Mouse (Mus musculus): ENCODE data around the gene Etv6. TPM values are rescaled to one million over a fixed set of nuclear protein-coding genes. Genes with fewer than 3 reads are reported as not detected.

Etv6 gene
- total and polyA plus RNA-seq, 3 experiments = 12.6 to 25.9 TPM; not detected in 1

DNA sequence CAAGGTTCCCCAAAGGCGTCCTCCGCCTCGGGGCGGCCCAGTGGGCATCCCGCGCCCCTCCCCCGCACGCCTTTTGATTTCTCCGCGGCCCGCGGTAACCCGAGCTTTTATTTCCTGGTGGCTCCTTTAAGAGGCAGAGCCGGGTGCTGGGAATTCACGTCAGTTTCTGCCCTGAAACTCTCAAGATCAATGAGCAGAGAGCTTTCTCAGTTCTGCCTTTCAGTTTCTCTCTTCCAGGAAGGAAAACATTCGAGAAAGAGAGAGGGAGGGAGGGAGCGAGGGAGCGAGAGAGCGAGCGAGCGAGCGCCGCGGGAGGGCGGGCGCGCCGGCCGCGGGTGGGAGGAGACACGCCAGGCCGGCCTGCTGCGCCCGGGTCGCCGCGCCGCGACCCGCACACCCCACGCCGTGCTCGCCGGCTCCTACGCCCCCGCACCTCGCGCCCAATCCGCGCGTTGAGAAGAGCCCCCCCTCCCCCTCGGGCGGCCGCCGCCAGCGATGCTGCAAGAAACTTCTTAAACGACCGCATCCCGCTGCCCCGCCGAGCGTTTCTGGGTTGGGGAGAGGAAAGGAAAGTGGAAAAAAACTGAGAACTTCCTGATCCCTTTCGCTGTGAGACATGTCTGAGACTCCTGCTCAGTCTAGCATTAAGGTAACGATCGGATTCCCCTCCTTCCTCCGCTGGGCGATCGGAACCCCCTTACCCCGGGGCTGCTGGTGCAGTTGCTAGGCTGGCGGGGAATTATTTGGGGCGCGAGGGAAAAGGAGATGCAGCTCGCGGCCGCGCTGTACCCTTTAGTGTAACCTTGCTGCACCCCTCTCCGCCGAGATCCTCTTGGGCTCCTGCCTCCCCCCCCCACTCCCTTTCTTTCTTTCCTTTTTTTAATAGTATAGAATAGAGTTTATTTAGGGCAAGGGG lies at the start of gene Etv6 (continued):
- no peak for TF ChIP-seq ZKSCAN1 (IDR thresholded peaks at IDR 0.05; ENCODE audit: low read depth, low read length)
- TF ChIP-seq TBP (IDR thresholded peaks at IDR 0.05; ENCODE audit: low read depth, low read length) = peak; percentile 50
- TF ChIP-seq EP300 (IDR thresholded peaks at IDR 0.05; ENCODE audit: low read depth in 1 of 2, low read length in 2 of 2) = no peak
- TF ChIP-seq GATA1 (IDR thresholded peaks at IDR 0.05; ENCODE audit: low read depth, low read length) = no peak
- TF ChIP-seq ZMIZ1 (IDR thresholded peaks at IDR 0.05; ENCODE audit: low read depth, low read length) = no peak
- TF ChIP-seq POLR2A (IDR thresholded peaks at IDR 0.05; ENCODE audit: control insufficient read depth in 1 of 2, insufficient read depth in 1 of 2, low read depth in 1 of 2, low read length in 2 of 2, poor library complexity in 1 of 2) = peak in 1 of 2 experiments; percentile 30; a peak in 2 of 4 replicates

DNA sequence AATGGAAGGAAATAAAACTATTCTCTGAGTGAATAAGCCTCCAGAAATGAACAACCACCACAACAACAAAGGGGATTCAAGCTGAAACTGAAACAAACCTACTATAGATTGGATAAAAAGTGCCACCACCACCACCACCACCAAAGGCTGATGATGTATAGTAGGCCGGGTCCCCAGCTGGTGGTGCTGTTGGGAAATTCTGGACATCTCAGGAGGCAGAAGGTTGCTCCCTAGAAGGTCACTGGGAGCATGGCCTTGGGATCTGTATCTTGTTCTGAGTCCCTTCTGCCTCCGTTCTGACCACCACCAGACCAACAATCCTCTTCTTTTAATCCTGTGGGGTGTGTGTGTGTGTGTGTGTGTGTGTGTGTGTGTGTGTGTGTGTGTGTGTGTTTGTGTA lies 49.3 kb upstream of the Etv6 start:
- H3K4me3 ChIP-seq (ENCODE audit: control insufficient read depth in 1 of 2, insufficient read depth in 1 of 2, low read depth in 2 of 2, low read length in 2 of 2) = no peak overlapping the region
- H3K27me3 ChIP-seq (ENCODE audit: control insufficient read depth in 1 of 2, insufficient read depth in 2 of 2, low read length in 2 of 2) = peaks cover 9% of the 10 kb centered on the region in 2 experiments; a peak in 3 of 4 replicates
- DNase-seq (ENCODE audit: low read depth, low spot score) = no peak

DNA sequence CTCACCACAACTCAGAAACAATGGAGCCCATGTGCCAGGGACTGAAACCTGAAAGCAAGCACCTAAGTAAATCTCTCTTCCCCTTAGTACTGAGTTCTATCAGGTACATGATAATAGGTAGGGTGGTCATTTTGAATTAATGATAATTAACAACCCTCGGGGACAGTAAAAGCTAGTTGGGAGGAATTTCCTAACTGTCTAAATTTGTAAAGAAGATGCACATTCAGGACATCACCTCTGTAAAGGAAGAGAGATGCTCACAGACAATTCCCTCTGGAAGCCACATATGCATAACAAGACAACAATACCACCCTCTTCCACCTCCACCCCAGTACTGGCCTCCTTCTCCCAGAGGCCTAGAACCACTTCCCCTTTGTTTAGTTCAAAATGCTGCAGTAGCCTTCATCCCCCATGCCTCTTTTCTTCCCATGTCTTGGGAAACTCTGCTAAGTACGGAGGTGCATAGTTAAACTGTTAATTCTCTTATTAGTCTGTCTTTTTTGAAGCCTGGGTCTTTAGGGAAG lies 48.4 kb upstream of the Etv6 start:
- H3K36me3 ChIP-seq (ENCODE audit: control insufficient read depth in 1 of 2, insufficient read depth in 2 of 2, low read length in 2 of 2) = 0 out of 4 replicates have a peak, but pooled peaks cover 0 to 2% of the 10 kb centered on the region in 2 experiments
- no peak overlapping the region for H3K27ac ChIP-seq (ENCODE audit: control insufficient read depth, low read depth, low read length)
- peaks cover 9% of the 10 kb centered on the region in 2 experiments; a peak in 3 of 4 replicates for H3K27me3 ChIP-seq (ENCODE audit: control insufficient read depth in 1 of 2, insufficient read depth in 2 of 2, low read length in 2 of 2)
- no peaks in the 10 kb centered on the region for H3K79me2 ChIP-seq (ENCODE audit: control insufficient read depth, insufficient read depth, low read length, poor library complexity)
- H3K9me3 ChIP-seq (replicated peaks; ENCODE audit: insufficient read depth, low read length) = no peaks in the 10 kb centered on the region
- H3K4me3 ChIP-seq (ENCODE audit: control insufficient read depth in 1 of 2, insufficient read depth in 1 of 2, low read depth in 2 of 2, low read length in 2 of 2) = no peak overlapping the region
- H3K9ac ChIP-seq (ENCODE audit: control insufficient read depth, low read depth, low read length, poor library complexity, severe bottlenecking) = no peak overlapping the region
- TF ChIP-seq MAX (IDR thresholded peaks at IDR 0.05; ENCODE audit: low read length) = no peak
- no peak for TF ChIP-seq RAD21 (IDR thresholded peaks at IDR 0.05; ENCODE audit: low read depth, low read length)
- no peak for TF ChIP-seq POLR2AphosphoS2 (IDR thresholded peaks at IDR 0.05; ENCODE audit: low read length)
- no peak for TF ChIP-seq RCOR1 (IDR thresholded peaks at IDR 0.05; ENCODE audit: low read depth, low read length)
- no peak for TF ChIP-seq CHD2 (IDR thresholded peaks at IDR 0.05; ENCODE audit: low read length)
- no peak for TF ChIP-seq ZNF384 (IDR thresholded peaks at IDR 0.05; ENCODE audit: low read depth, low read length)
- no peak for TF ChIP-seq JUND (IDR thresholded peaks at IDR 0.05; ENCODE audit: low read depth, low read length)
- no peak for TF ChIP-seq MAFK (IDR thresholded peaks at IDR 0.05; ENCODE audit: borderline replicate concordance, low read depth, low read length)
- no peak for TF ChIP-seq CHD1 (IDR thresholded peaks at IDR 0.05; ENCODE audit: low read depth, low read length)
- TF ChIP-seq E2F4 (IDR thresholded peaks at IDR 0.05; ENCODE audit: borderline replicate concordance, low read depth, low read length) = no peak
- no peak for TF ChIP-seq ZC3H11A (IDR thresholded peaks at IDR 0.05; ENCODE audit: low read depth, low read length)
- DNase-seq (ENCODE audit: low read depth, low spot score) = no peak
- H3K4me1 ChIP-seq (ENCODE audit: control insufficient read depth in 1 of 2, insufficient read depth in 2 of 2, low read length in 2 of 2) = peaks cover 0 to 6% of the 10 kb centered on the region in 2 experiments; a peak in 1 of 4 replicates

More for the DNA sequence above, 49.3 kb upstream of the Etv6 start:
- Histone ChIP-seq H3K27ac (ENCODE audit: control insufficient read depth, low read depth, low read length) (no peak overlapping the region), H3K9me3 (replicated peaks; ENCODE audit: insufficient read depth, low read length) (no peaks in the 10 kb centered on the region), H3K9ac (ENCODE audit: control insufficient read depth, low read depth, low read length, poor library complexity, severe bottlenecking) (no peak overlapping the region), H3K36me3 (ENCODE audit: control insufficient read depth in 1 of 2, insufficient read depth in 2 of 2, low read length in 2 of 2) (0 out of 4 replicates have a peak, but pooled peaks cover 0 to 2% of the 10 kb centered on the region in 2 experiments), H3K79me2 (ENCODE audit: control insufficient read depth, insufficient read depth, low read length, poor library complexity) (no peaks in the 10 kb centered on the region), H3K4me1 (ENCODE audit: control insufficient read depth in 1 of 2, insufficient read depth in 2 of 2, low read length in 2 of 2) (peaks cover 0 to 6% of the 10 kb centered on the region in 2 experiments; a peak in 1 of 4 replicates)
- TF ChIP-seq EP300 (IDR thresholded peaks at IDR 0.05; ENCODE audit: low read depth in 1 of 2, low read length in 2 of 2) = no peak
- TF ChIP-seq HCFC1 (IDR thresholded peaks at IDR 0.05; ENCODE audit: low read depth, low read length) = no peak
- no peak for TF ChIP-seq USF1 (IDR thresholded peaks at IDR 0.05; ENCODE audit: low read depth, low read length)
- TF ChIP-seq RAD21 (IDR thresholded peaks at IDR 0.05; ENCODE audit: low read depth, low read length) = peak; percentile 1
- TF ChIP-seq ZC3H11A (IDR thresholded peaks at IDR 0.05; ENCODE audit: low read depth, low read length) = no peak
- TF ChIP-seq CTCF (IDR thresholded peaks at IDR 0.05 in 2 of 3, conservative IDR thresholded peaks at IDR 0.05 in 1 of 3; ENCODE audit: control insufficient read depth in 1 of 3, insufficient read depth in 1 of 3, low read depth in 2 of 3, low read length in 3 of 3, poor library complexity in 1 of 3, severe bottlenecking in 1 of 3) = no peak
